In the genomic region with DNA sequence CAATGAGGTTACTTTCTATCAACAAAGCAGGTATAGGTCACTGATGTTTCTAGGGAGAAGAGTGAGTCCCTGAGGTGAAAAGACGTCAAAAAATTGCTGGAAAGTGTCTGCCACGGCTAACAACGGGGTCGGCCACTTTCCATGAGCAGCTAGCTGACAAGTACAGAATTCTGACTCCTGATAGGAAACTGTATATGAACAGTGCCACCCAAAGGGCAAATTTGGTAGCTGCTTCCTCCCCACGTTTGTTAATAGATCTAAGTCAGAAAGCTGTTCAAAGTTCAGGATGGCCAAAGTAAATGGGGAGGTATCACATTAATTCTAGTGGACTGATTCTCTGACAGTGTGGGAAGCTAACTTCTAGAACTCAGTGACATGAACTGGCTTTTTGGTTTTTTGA, we compare ENCODE assay signal across 8 mouse cellular contexts. TPM values are rescaled to one million over a fixed set of nuclear protein-coding genes. Genes with fewer than 3 reads are reported as not detected.
A peak's percentile ranks its signal among the peaks of the same experiment; 100 is the strongest.
DNase-seq lines count a peak whose midpoint lies in the region; ATAC-seq and TF ChIP-seq lines count a peak whose summit lies in the region.
"Had no signal": no experiment of that assay in that cellular context is flagged by ENCODE, and none has a peak within 500 bp of the region (broad histone marks: within the 10 kb centered on the region; RNA-seq: fewer than 3 reads in every experiment).

No protein-coding gene starts in this region.

- peak; percentile 43 for TF ChIP-seq CTCF in liver, adult 2 months (IDR thresholded peaks at IDR 0.05; ENCODE audit: low read depth, low read length)
- TF ChIP-seq CTCF in liver, embryonic 14.5 days (IDR thresholded peaks at IDR 0.05; ENCODE audit: low read depth), result peak; percentile 24

- H3K79me2 ChIP-seq in liver, adult 2 months (ENCODE audit: control insufficient read depth, insufficient read depth, low read length), result no peaks in the 10 kb centered on the region

- TF ChIP-seq POLR2A in liver, adult 2 months (IDR thresholded peaks at IDR 0.05; ENCODE audit: extremely low read depth, insufficient read depth, low read length), result no peak

- no peak for TF ChIP-seq EP300 in liver, embryonic 14.5 days (IDR thresholded peaks at IDR 0.05; ENCODE audit: low read depth)

- 25% methylated on average over 5 of the region's 5 CpGs for WGBS in liver, adult 2 months
- WGBS in liver, embryonic 11.5 days, result 41% methylated on average over 5 of the region's 5 CpGs
- 17% methylated on average over 5 of the region's 5 CpGs for WGBS in liver, embryonic 14.5 days (ENCODE audit: insufficient replicate concordance)

- no peaks in the 10 kb centered on the region for H3K4me1 ChIP-seq in liver, adult 2 months (ENCODE audit: control insufficient read depth, insufficient read depth, low read length)
- H3K4me1 ChIP-seq in liver, embryonic 11.5 days (replicated peaks; ENCODE audit: control insufficient read depth, insufficient read depth, low read length), result no peaks in the 10 kb centered on the region
- no peaks in the 10 kb centered on the region for H3K4me1 ChIP-seq in liver, embryonic 14.5 days (replicated peaks; ENCODE audit: control insufficient read depth in 2 of 2, insufficient read depth in 2 of 2, low read length in 1 of 2)
- H3K4me1 ChIP-seq: liver, embryonic 13.5 days had no signal

- no peaks in the 10 kb centered on the region for H3K9me3 ChIP-seq in liver, embryonic 11.5 days (ENCODE audit: control insufficient read depth, low read length)
- no peaks in the 10 kb centered on the region for H3K9me3 ChIP-seq in liver, embryonic 14.5 days (ENCODE audit: control insufficient read depth, low read length)
- H3K9me3 ChIP-seq: liver, embryonic 13.5 days had no signal

- ATAC-seq in liver, embryonic 11.5 days (replicated peaks; ENCODE audit: low FRiP score), result no peak
- ATAC-seq in liver, embryonic 14.5 days (ENCODE audit: insufficient read depth), result no peak

- H3K27me3 ChIP-seq in liver, adult 2 months (ENCODE audit: control insufficient read depth, insufficient read depth, low read length), result no peaks in the 10 kb centered on the region
- no peaks in the 10 kb centered on the region for H3K27me3 ChIP-seq in liver, embryonic 11.5 days (replicated peaks; ENCODE audit: control insufficient read depth, insufficient read depth, low read length)
- no peaks in the 10 kb centered on the region for H3K27me3 ChIP-seq in liver, embryonic 14.5 days (ENCODE audit: control insufficient read depth, insufficient read depth, low read length)
- H3K27me3 ChIP-seq: liver, embryonic 13.5 days had no signal

- H3K4me2 ChIP-seq in liver, embryonic 11.5 days, result no peak overlapping the region
- H3K4me2 ChIP-seq in liver, embryonic 14.5 days (ENCODE audit: low read depth), result no peak overlapping the region
- H3K4me2 ChIP-seq: liver, embryonic 13.5 days had no signal

- DNase-seq in liver, adult 2 months (ENCODE audit: extremely low read depth, low read depth, low spot score), result peak; percentile 39
- no peak for DNase-seq in liver, embryonic 11.5 days (ENCODE audit: low spot score)
- DNase-seq in Muller cell, postnatal 12 days (ENCODE audit: inconsistent ontology term), result peak; percentile 42
- peak; percentile 22 for DNase-seq in cerebellum, adult 9-11 months
- peak; percentile 30 for DNase-seq in induced T-regulatory cell, adult 2 months (ENCODE audit: low read depth)
- no peak for DNase-seq in liver, embryonic 14.5 days (ENCODE audit: low read depth in 3 of 3, low spot score in 3 of 3)
- peak; percentile 6 for DNase-seq in thymus, postnatal 0 days (ENCODE audit: low spot score)
- DNase-seq: liver, embryonic 13.5 days had no signal

- H3K27ac ChIP-seq in liver, adult 2 months (replicated peaks; ENCODE audit: insufficient read depth, low read depth, low read length), result no peak overlapping the region
- H3K27ac ChIP-seq in liver, embryonic 11.5 days (ENCODE audit: low read depth, low read length), result no peak overlapping the region
- no peak overlapping the region for H3K27ac ChIP-seq in liver, embryonic 14.5 days
- H3K27ac ChIP-seq: liver, embryonic 13.5 days had no signal

- H3K36me3 ChIP-seq in liver, adult 2 months (ENCODE audit: control insufficient read depth, insufficient read depth, low read length), result no peaks in the 10 kb centered on the region
- no peaks in the 10 kb centered on the region for H3K36me3 ChIP-seq in liver, embryonic 11.5 days (ENCODE audit: control insufficient read depth, insufficient read depth, low read length)
- H3K36me3 ChIP-seq in liver, embryonic 14.5 days (replicated peaks; ENCODE audit: control insufficient read depth, insufficient read depth, low read depth), result no peaks in the 10 kb centered on the region
- H3K36me3 ChIP-seq: liver, embryonic 13.5 days had no signal

- H3K4me3 ChIP-seq in liver, adult 2 months (ENCODE audit: insufficient read depth, low read depth, low read length), result no peak overlapping the region
- no peak overlapping the region for H3K4me3 ChIP-seq in liver, embryonic 11.5 days (ENCODE audit: low read depth, low read length)
- no peak overlapping the region for H3K4me3 ChIP-seq in liver, embryonic 14.5 days (ENCODE audit: insufficient read depth in 1 of 2, low read depth in 2 of 2, low read length in 2 of 2)
- H3K4me3 ChIP-seq: liver, embryonic 13.5 days had no signal

- H3K9ac ChIP-seq in liver, adult 2 months (ENCODE audit: low read depth, low read length), result no peak overlapping the region
- H3K9ac ChIP-seq in liver, embryonic 11.5 days (ENCODE audit: low read depth, low read length), result no peak overlapping the region
- no peak overlapping the region for H3K9ac ChIP-seq in liver, embryonic 14.5 days (replicated peaks)
- H3K9ac ChIP-seq: liver, embryonic 13.5 days had no signal

RNA-seq across cellular contexts. Expression of a gene that starts 57.8 kb away (rescaled TPM):
- 42.1 and 49.2 TPM in 2 replicates for total RNA-seq in liver, adult 2 months (2014; rRNA removed)
- polyA plus RNA-seq in liver, adult 2 months (2012; rRNA removed), result 38.0 and 40.4 TPM in 2 replicates
- 178 and 184 TPM in 2 replicates for polyA plus RNA-seq in liver, embryonic 11.5 days (2014; fragmentation: Nextera tagmentation; extraction: Ambion mirVana)
- polyA plus RNA-seq in liver, embryonic 14.5 days (2012; rRNA removed), result 38.1 and 42.5 TPM in 2 replicates
- 74.4 and 81.5 TPM in 2 replicates for polyA plus RNA-seq in liver, embryonic 14.5 days (2014; fragmentation: Nextera tagmentation; extraction: Ambion mirVana)
- polyA plus RNA-seq in thymus, postnatal 0 days (2015; fragmentation: Nextera tagmentation; extraction: Ambion mirVana), result 265 and 280 TPM in 2 replicates

Comparison
In these comparisons a context has a peak if more than half of its experiments do, and no peak if none do; other contexts are left out.
1. DNase-seq: peak in liver, adult 2 months (single experiment), Muller cell, postnatal 12 days (single experiment), cerebellum, adult 9-11 months (single experiment), induced T-regulatory cell, adult 2 months (single experiment) and thymus, postnatal 0 days (single experiment); none in liver, embryonic 11.5 days (single experiment) and liver, embryonic 14.5 days (0 of 3).